Mouse (Mus musculus) hindbrain, embryonic 14.5 days (tissue): ENCODE results near the gene Fam84b. TPM values are rescaled to one million over a fixed set of nuclear protein-coding genes. Genes with fewer than 3 reads are reported as not detected.

Experiments
- ATAC-seq: fragments of 200-750 bp; cut with Nextera tagmentation; 2 replicates; pipeline ENCODE4 v1.8.0; 2017; ENCODE audit warnings: moderate number of reproducible peaks, mild to moderate bottlenecking, moderate TSS enrichment, moderate library complexity; ENCODE audit not compliant: low FRiP score
- DNase-seq: peaks from one replicate; pipeline ENCODE4 v3.0.0-alpha.2; 2015; ENCODE audit warnings: low spot score
- H3K27ac ChIP-seq: fragments of 300-500 bp; sonication (generic); 2 replicates; pipeline ENCODE4 v1.5.1; 2014; ENCODE audit warnings: mild to moderate bottlenecking, moderate library complexity
- H3K27me3 ChIP-seq: fragments of 300-500 bp; sonication (generic); 2 replicates; pipeline ENCODE4 v1.6.1; 2014; ENCODE audit warnings: mild to moderate bottlenecking, low read length, mixed read lengths; ENCODE audit not compliant: control insufficient read depth, insufficient read depth
- H3K36me3 ChIP-seq: fragments of 300-500 bp; sonication (generic); replicated peaks from 2 replicates; pipeline ENCODE4 v1.6.1; 2014; ENCODE audit not compliant: control insufficient read depth, insufficient read depth
- H3K4me1 ChIP-seq: fragments of 300-500 bp; sonication (generic); replicated peaks from 2 replicates; pipeline ENCODE4 v1.6.1; 2014; ENCODE audit warnings: antibody characterized with exemption, low read length, mixed read lengths; ENCODE audit not compliant: control insufficient read depth, insufficient read depth
- H3K4me2 ChIP-seq: fragments of 300-500 bp; sonication (generic); replicated peaks from 2 replicates; pipeline ENCODE4 v1.6.1; 2014; ENCODE audit warnings: mild to moderate bottlenecking, moderate library complexity
- H3K4me3 ChIP-seq: fragments of 300-500 bp; sonication (generic); replicated peaks from 2 replicates; pipeline ENCODE4 v1.5.1; 2014; ENCODE audit warnings: mild to moderate bottlenecking, low read length
- H3K9ac ChIP-seq: fragments of 300-500 bp; sonication (generic); 2 replicates; pipeline ENCODE4 v1.6.1; 2014
- H3K9me3 ChIP-seq: fragments of 300-500 bp; sonication (generic); 2 replicates; pipeline ENCODE4 v1.6.1; 2016; ENCODE audit warnings: low read length; ENCODE audit not compliant: control insufficient read depth
- WGBS: fragments of 180-500 bp; shearing (Covaris S2); extraction: QIAGEN DNeasy Blood & Tissue Kit; methylation state at CpG from one replicate; pipeline ENCODE4 v1.1.7; 2014; 5-methylcytosine and 5-hydroxymethylcytosine counted together
- polyA plus RNA-seq: library from polyadenylated mRNA; unstranded; fragments of >200 nt; fragmentation: Nextera tagmentation; extraction: Ambion mirVana; gene quantifications from 2 replicates; pipeline ENCODE4 v1.2.1, GENCODE M21; 2014

Fam84b gene
- polyA plus RNA-seq: 15.1 and 18.3 TPM in 2 replicates

GRCm38 (mm10) chr15:60853231-60853999, at the start of gene Fam84b:
TSS of gene Fam84b (minus strand) at chr15:60853778.
- 32% methylated on average over 17 of the region's 17 CpGs for WGBS
- Histone ChIP-seq H3K4me1 (peaks cover 8% of the 10 kb centered on the region; the same call in 1 of the 2 replicates), H3K36me3 (no peaks in the 10 kb centered on the region), H3K9ac (no peak within 1 kb of the TSS), H3K27ac (peak within 1 kb of the TSS; percentile 26; the same call in 1 of the 2 replicates), H3K4me2 (no peak within 1 kb of the TSS), H3K9me3 (no peaks in the 10 kb centered on the region), H3K4me3 (no peak within 1 kb of the TSS), H3K27me3 (no peaks in the 10 kb centered on the region)
- DNase-seq: peak; percentile 28
- no peak; the same call in 1 of the 2 replicates for ATAC-seq

DNA sequence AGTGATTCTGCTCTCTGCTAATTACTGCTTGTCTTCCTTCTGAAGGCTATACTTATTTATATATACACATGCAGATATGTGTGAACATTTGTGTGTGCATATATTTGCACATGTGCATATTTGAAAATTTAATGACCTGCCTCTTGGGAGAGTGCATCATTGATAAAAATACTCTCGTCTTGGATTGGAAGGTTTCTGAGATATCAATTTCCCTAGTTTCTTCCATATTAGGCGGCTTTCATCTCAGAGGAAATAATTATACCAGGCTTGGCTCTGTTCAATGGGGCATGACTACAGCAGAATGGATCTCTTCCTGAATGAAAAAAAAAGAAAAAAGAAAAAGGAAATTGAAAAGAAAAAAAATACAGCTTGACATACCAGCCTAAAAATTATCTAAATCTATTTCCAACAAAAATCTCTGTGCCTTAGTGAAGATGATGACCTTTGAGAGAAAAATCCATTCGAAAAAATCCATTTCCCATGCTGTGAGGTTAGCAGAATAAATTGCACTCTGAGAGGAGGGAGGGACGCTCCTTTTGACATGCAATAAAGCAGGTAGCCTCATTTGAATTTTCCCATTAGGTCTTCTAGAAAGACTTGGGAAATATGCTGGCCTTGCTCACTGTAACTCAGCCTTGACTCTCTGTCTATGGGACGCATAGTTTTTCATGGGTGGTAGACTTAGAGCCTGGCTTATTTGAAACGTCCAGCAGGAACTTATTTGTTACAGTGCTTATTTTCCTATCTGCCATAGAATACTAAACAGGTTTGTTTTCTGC, 44.8 kb upstream of the Fam84b start:
- Histone ChIP-seq H3K4me1 (no peaks in the 10 kb centered on the region), H3K9me3 (no peaks in the 10 kb centered on the region), H3K4me3 (no peak overlapping the region), H3K36me3 (no peaks in the 10 kb centered on the region), H3K9ac (no peak overlapping the region), H3K4me2 (no peak overlapping the region), H3K27me3 (no peaks in the 10 kb centered on the region), H3K27ac (peak overlapping the region; percentile 9; the same call in 1 of the 2 replicates)
- WGBS: 43% methylated on average over 6 of the region's 6 CpGs
- ATAC-seq (peak; percentile 60; the same call in 1 of the 2 replicates), DNase-seq (no peak)

- no peak for ATAC-seq
These were observed 42.5 kb upstream of the Fam84b start for GRCm38 (mm10) chr15:60896040-60896439.

DNA sequence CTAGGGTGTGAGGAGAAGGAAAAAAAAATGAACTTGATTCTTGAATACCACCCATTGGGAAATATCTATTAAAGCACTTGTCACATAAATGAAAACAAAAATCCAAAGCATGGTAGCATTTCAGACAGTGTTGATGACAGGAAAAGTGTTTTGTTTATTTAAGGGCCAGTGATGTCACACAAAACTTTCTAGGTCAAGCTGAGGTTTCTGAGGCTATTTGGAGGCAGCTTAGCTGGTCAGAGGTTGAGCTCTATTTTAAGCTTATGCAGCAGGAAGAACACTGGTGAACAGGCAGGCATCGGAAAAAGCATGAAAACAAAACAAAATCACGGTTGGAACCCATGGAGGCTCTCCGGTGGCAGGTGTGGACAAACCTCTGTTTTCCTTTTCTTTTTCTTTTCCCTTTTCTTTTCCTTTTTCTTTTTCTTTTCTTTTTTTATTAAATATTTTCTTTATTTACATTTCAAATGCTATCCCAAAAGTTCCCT, 39.4 kb upstream of the Fam84b start:
- Histone ChIP-seq H3K4me1 (no peaks in the 10 kb centered on the region), H3K9me3 (no peaks in the 10 kb centered on the region), H3K27me3 (no peaks in the 10 kb centered on the region), H3K27ac (no peak overlapping the region), H3K4me2 (no peak overlapping the region), H3K4me3 (no peak overlapping the region), H3K36me3 (no peaks in the 10 kb centered on the region), H3K9ac (no peak overlapping the region)
- DNase-seq (no peak), ATAC-seq (no peak)
- WGBS: 77% methylated on average over 3 of the region's 3 CpGs

More at GRCm38 (mm10) chr15:60896040-60896439, 42.5 kb upstream of the Fam84b start:
- no peaks in the 10 kb centered on the region for H3K9me3 ChIP-seq
- no peak overlapping the region for H3K9ac ChIP-seq
- no peaks in the 10 kb centered on the region for H3K36me3 ChIP-seq
- WGBS: 83% methylated on average over 2 of the region's 2 CpGs
- H3K4me1 ChIP-seq: no peaks in the 10 kb centered on the region
- no peak overlapping the region for H3K4me2 ChIP-seq
- H3K27ac ChIP-seq: no peak overlapping the region
- DNase-seq: no peak
- H3K27me3 ChIP-seq: no peaks in the 10 kb centered on the region
- no peak overlapping the region for H3K4me3 ChIP-seq

DNA sequence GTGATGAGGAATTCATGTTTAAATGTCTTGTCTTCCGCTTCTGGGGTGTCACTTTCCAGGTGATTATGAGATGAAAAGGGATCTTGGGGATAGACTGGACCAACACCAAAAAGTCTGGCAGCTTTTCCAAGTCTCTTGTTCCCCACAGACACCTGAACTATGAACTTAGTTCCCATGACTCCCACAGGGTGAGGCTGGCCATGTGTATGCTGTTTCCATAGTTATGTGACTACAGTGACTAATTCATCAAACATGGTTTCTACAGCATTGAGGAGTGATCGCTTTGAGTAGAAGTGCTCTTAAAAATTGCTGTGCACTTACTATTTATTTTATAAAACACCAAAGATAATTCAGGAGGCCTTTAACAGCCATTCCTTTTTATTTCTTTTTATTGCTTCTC, 35.1 kb upstream of the Fam84b start:
- Histone ChIP-seq H3K4me2 (no peak overlapping the region), H3K27ac (no peak overlapping the region), H3K4me3 (no peak overlapping the region), H3K27me3 (no peaks in the 10 kb centered on the region), H3K9ac (no peak overlapping the region), H3K36me3 (no peaks in the 10 kb centered on the region), H3K9me3 (no peaks in the 10 kb centered on the region), H3K4me1 (no peaks in the 10 kb centered on the region)
- DNase-seq (no peak), ATAC-seq (no peak)
- WGBS: 87% methylated on average over 2 of the region's 2 CpGs

GRCm38 (mm10) chr15:60875721-60876120, 22.1 kb upstream of the Fam84b start:
- Histone ChIP-seq H3K27me3 (no peaks in the 10 kb centered on the region), H3K36me3 (no peaks in the 10 kb centered on the region), H3K9me3 (no peaks in the 10 kb centered on the region), H3K4me2 (no peak overlapping the region), H3K4me1 (no peaks in the 10 kb centered on the region), H3K4me3 (no peak overlapping the region), H3K27ac (no peak overlapping the region), H3K9ac (no peak overlapping the region)
- ATAC-seq (no peak), DNase-seq (no peak)
- WGBS: 87% methylated on average over 6 of the region's 6 CpGs

DNA sequence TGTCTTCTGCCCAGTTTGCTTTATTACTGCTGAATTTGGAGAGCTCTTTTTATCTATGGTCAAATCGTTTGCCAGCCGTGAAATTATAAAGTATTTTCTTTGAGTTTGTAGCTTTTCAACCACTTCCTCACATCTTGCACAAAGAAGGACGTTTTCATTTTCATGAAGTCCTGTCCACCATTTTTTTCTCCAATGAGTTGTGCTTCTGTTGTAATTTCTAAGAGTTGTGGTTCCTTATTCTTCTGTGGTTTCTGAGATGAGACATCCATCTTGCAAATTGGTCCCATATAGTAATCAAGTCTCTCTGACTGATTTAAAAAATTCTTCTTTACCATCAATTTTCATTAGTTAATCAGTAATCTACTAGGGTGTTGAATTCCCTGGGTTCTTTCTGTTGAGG, 8.8 kb upstream of the Fam84b start:
- Histone ChIP-seq H3K4me1 (no peaks in the 10 kb centered on the region), H3K4me3 (no peak overlapping the region), H3K9ac (no peak overlapping the region), H3K9me3 (no peaks in the 10 kb centered on the region), H3K4me2 (no peak overlapping the region), H3K27ac (no peak overlapping the region), H3K36me3 (no peaks in the 10 kb centered on the region), H3K27me3 (no peaks in the 10 kb centered on the region)
- WGBS: 86% methylated on average over 3 of the region's 3 CpGs
- no peak for ATAC-seq
- no peak for DNase-seq

DNA sequence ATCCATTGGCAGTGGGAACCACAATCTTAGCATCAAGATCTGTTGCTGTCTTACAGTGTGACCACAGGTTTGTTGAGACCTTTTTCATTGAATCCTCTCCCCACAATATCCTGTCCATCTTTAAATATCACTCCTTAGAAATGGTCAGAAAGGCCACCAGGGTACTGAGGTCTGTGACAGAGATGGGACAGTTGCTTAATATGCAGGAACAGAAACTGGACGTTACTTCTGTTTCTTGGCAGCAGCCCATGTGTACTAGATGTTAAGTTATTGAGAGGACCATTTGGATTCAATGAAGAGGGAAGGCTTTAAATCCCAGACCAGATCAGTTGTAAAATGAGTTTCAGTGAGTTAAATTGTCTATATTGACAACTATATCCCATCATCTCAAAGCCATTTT, 1.5 kb upstream of the Fam84b start:
- H3K4me1 ChIP-seq: peaks cover 8% of the 10 kb centered on the region; the same call in 1 of the 2 replicates
- no peak overlapping the region for H3K27ac ChIP-seq
- H3K27me3 ChIP-seq: no peaks in the 10 kb centered on the region
- H3K4me2 ChIP-seq: no peak overlapping the region
- no peak for DNase-seq
- WGBS: 85% methylated on average over 1 of the region's 1 CpGs
- no peak for ATAC-seq
- no peaks in the 10 kb centered on the region for H3K36me3 ChIP-seq
- H3K4me3 ChIP-seq: no peak overlapping the region
- H3K9ac ChIP-seq: no peak overlapping the region
- H3K9me3 ChIP-seq: no peaks in the 10 kb centered on the region

GRCm38 (mm10) chr15:60854151-60854550, 573 bp upstream of the Fam84b start:
- H3K4me1 ChIP-seq: peaks cover 8% of the 10 kb centered on the region; the same call in 1 of the 2 replicates
- WGBS: 84% methylated on average over 4 of the region's 4 CpGs
- H3K9me3 ChIP-seq: no peaks in the 10 kb centered on the region
- no peaks in the 10 kb centered on the region for H3K36me3 ChIP-seq
- no peak overlapping the region for H3K27ac ChIP-seq
- DNase-seq (no peak), ATAC-seq (no peak)
- no peak overlapping the region for H3K9ac ChIP-seq
- no peak overlapping the region for H3K4me2 ChIP-seq
- no peak overlapping the region for H3K4me3 ChIP-seq
- no peaks in the 10 kb centered on the region for H3K27me3 ChIP-seq
